In the genomic region with DNA sequence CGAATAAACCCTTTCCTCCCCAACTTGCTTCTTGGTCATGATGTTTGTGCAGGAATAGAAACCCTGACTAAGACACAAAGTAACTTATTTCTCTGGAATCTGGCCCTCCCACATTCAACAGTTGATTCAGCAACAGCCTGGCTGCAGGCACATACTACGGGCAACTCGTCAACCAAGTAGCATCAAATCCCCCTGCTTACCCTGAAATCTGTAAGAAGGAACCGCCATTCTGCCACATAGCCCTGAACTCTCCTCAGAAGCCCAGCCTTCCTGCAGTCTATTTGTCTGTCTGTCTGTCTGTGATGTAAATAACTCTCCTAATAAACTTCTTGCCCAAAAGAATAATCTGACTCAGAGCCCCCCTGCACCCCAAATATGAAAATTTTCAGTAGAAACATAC, we compare ENCODE assay signal across 9 mouse cellular contexts.
"Had no signal": no experiment of that assay in that cellular context is flagged by ENCODE, and none has a peak within 500 bp of the region (broad histone marks: within the 10 kb centered on the region; RNA-seq: fewer than 3 reads in every experiment).

No protein-coding gene starts in this region.

- DNase-seq: right cerebral cortex, adult 18-20 months; right cerebral cortex, postnatal 25 days; thymus, postnatal 36 days had no signal

- H3K4me3 ChIP-seq: left cerebral cortex, adult 2 months; limb, embryonic 10.5 days; liver, embryonic 15.5 days; midbrain, embryonic 13.5 days; neural tube, embryonic 15.5 days had no signal

- H3K4me1 ChIP-seq: midbrain, embryonic 13.5 days; neural tube, embryonic 15.5 days had no signal

- H3K9ac ChIP-seq: liver, embryonic 15.5 days; midbrain, embryonic 13.5 days; neural tube, embryonic 15.5 days had no signal

- H3K4me2 ChIP-seq: liver, embryonic 11.5 days; liver, embryonic 15.5 days; midbrain, embryonic 13.5 days; neural tube, embryonic 15.5 days had no signal

- H3K27me3 ChIP-seq: liver, embryonic 15.5 days; midbrain, embryonic 13.5 days; neural tube, embryonic 15.5 days had no signal

- H3K9me3 ChIP-seq: limb, embryonic 10.5 days; liver, embryonic 15.5 days; midbrain, embryonic 13.5 days; neural tube, embryonic 15.5 days had no signal

- H3K36me3 ChIP-seq: limb, embryonic 10.5 days; liver, embryonic 15.5 days; midbrain, embryonic 13.5 days; neural tube, embryonic 15.5 days had no signal

- H3K27ac ChIP-seq: limb, embryonic 10.5 days; liver, embryonic 15.5 days; midbrain, embryonic 13.5 days; neural tube, embryonic 15.5 days had no signal

- ATAC-seq: midbrain, embryonic 13.5 days had no signal
